ENCODE assay signal across 22 mouse cellular contexts in the genomic region with DNA sequence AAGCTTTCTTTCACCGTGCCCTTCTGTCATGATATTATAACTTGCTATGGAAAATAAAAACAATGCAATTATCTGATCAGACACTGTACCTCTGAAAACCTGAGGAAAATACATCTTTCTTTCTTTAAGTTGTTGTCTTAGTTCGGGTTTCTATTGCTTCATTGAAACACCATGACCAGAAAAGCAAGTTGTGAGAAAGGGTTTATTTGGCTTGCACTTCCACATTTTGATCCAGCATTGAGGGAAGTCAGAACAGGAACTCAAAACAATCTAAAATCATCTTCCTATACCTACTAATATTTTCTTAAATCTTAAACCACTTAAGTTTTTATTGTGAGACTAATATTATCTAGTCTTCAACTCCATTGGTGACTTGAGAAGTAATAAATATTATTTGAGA.
"Had no signal": no experiment of that assay in that cellular context is flagged by ENCODE, and none has a peak within 500 bp of the region (broad histone marks: within the 10 kb centered on the region; RNA-seq: fewer than 3 reads in every experiment).

No protein-coding gene starts in this region.

- H3K4me2 ChIP-seq: lung, embryonic 15.5 days; midbrain, embryonic 11.5 days; midbrain, embryonic 13.5 days; midbrain, embryonic 15.5 days; neural tube, embryonic 12.5 days; stomach, embryonic 15.5 days had no signal

- H3K27me3 ChIP-seq: lung, embryonic 15.5 days; midbrain, embryonic 13.5 days; midbrain, embryonic 15.5 days; neural tube, embryonic 12.5 days; stomach, embryonic 15.5 days had no signal

- H3K27ac ChIP-seq: liver, embryonic 14.5 days; lung, embryonic 15.5 days; macrophage; midbrain, embryonic 13.5 days; midbrain, embryonic 15.5 days; neural tube, embryonic 12.5 days; stomach, embryonic 15.5 days; stomach, postnatal 0 days had no signal

- ATAC-seq: lung, postnatal 0 days; midbrain, embryonic 13.5 days; midbrain, embryonic 15.5 days had no signal

- H3K36me3 ChIP-seq: lung, embryonic 15.5 days; midbrain, embryonic 13.5 days; midbrain, embryonic 15.5 days; neural tube, embryonic 12.5 days; stomach, embryonic 15.5 days had no signal

- H3K4me1 ChIP-seq: lung, embryonic 15.5 days; midbrain, embryonic 15.5 days; neural tube, embryonic 12.5 days; stomach, embryonic 15.5 days had no signal

- DNase-seq: lung, adult 2 months; lung, postnatal 14 days; lung, postnatal 36 days; retina, postnatal 1 day; right cerebral cortex, adult 18-20 months; right cerebral cortex, postnatal 25 days; right cerebral cortex, postnatal 4 days; spleen, adult 18-20 months; thymus, adult 2 months; thymus, postnatal 25 days; thymus, postnatal 4 days had no signal

- H3K4me3 ChIP-seq: lung, embryonic 15.5 days; megakaryocyte, embryonic 14.5 days; midbrain, embryonic 13.5 days; midbrain, embryonic 15.5 days; neural tube, embryonic 12.5 days; stomach, embryonic 15.5 days had no signal

- H3K9ac ChIP-seq: liver, embryonic 14.5 days; lung, embryonic 15.5 days; midbrain, embryonic 13.5 days; midbrain, embryonic 15.5 days; neural tube, embryonic 12.5 days; stomach, embryonic 15.5 days had no signal

- H3K9me3 ChIP-seq: lung, embryonic 15.5 days; megakaryocyte, embryonic 14.5 days; midbrain, embryonic 13.5 days; midbrain, embryonic 15.5 days; neural tube, embryonic 12.5 days; stomach, embryonic 15.5 days had no signal
